Mouse (Mus musculus) heart, adult 2 months (tissue): ENCODE data around the gene St3gal5.

Experiments
- CTCF ChIP-seq: fragments of 200-600 bp; IDR thresholded peaks from 2 replicates; pipeline ENCODE4 v1.8.1; 2022; ENCODE audit warnings: antibody characterized with exemption, mild to moderate bottlenecking, moderate library complexity
- POLR2A ChIP-seq: fragments of 200-500 bp; IDR thresholded peaks from 2 replicates; pipeline ENCODE4 v1.6.1; 2011; ENCODE audit warnings: mild to moderate bottlenecking, low read depth, low read length, control low read depth; ENCODE audit not compliant: insufficient read depth

DNA sequence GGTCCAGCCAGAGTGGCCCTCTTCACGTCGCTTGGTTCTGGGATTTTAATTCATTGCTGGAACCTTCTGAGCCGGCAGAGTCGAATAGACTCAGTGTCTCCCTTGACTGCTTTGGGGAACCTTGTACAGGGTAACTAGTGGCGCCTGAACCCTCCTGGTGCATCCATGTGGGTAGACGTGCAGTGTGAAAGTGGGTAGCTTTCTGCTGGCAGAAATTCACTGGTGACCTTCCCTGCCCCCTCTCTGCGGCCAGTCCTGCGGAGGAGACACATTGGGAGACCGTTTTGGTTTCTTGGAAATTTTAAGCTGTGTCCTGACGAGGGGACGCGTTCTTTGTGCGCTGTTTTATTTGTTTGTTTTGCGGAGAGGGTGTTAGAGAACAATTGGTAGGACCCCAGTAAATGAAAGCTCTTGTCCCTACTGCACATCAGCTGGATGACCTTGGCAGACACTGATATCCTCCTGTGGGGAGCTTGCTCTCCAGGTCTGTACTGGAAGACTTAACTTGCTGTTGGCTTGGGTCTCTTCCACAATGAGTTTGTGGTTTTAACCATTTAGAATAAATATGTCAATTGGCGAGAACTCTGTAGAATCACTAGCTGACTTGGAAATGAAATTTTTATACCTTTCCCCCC, 746 bp downstream of the St3gal5 start:
- TF ChIP-seq CTCF, result no peak
- TF ChIP-seq POLR2A, result no peak
